Mouse (Mus musculus) layer of hippocampus, postnatal 25 days (tissue): ENCODE measurements around the gene Nrbf2. TPM values are rescaled to one million over a fixed set of nuclear protein-coding genes. Genes with fewer than 3 reads are reported as not detected.

Experiments used
- DNase-seq, 2 experiments: peaks; one replicate each; pipeline ENCODE4 v3.0.0; 2022; ENCODE audit warnings: mixed read lengths in 2 of 2, low spot score in 1 of 2; ENCODE audit errors: extremely low spot score in 1 of 2
- total RNA-seq, 2 experiments: library from RNA; stranded (reverse); gene quantifications; 2 replicates each; pipeline ENCODE4 v1.2.3; 2021

Nrbf2 gene
- total RNA-seq, 2 experiments from 2014 or later, result 17.9 to 21.1 TPM

DNA sequence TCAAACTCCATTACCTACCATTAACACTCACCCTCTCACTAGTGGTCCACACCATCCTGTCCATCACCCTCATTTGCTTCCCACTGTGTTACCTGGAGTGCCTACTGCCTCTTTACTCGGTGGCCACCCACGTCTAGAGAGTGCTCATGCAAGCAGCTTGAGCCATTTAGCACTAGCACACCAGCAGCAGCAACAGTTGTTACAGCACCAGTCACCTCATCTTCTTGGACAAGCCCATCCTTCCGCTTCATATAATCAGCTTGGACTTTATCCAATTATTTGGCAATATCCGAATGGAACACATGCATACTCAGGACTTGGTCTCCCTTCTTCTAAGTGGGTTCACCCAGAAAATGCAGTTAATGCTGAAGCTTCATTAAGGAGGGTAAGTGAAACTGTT lies 64.9 kb downstream of the Nrbf2 start:
- no peak for DNase-seq

DNA sequence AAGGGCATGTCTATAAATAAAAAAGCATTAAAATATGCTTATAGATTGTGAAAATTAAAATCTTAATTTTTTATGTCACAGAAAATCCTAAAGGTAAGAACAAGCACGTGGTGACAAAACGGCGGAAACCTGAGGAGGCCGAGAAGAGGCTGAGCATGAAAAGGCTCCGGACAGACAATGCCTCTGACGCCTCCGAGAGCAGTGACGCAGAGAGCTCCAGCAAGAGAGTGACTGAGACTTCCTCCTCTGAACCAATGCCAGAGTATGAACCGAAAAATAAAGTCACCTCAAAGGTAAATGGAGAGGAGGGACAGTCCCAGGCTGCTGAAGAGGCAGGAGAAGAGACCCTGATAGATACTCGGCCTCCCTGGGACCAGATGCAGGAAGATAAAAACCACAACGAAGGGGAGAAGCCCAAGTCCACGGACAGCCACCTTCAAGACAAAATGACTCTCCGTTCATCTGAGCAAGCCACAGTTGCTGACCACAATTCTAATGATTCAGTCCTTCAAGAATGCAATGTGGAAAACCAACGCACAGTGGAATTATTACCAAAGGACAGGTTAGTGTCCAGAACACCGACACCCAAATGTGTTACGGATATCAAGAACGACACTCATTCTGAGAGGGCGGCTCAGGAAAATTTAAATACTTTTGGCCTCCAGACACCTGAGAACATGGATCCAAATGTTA lies 66.1 kb downstream of the Nrbf2 start:
- DNase-seq, result no peak

DNA sequence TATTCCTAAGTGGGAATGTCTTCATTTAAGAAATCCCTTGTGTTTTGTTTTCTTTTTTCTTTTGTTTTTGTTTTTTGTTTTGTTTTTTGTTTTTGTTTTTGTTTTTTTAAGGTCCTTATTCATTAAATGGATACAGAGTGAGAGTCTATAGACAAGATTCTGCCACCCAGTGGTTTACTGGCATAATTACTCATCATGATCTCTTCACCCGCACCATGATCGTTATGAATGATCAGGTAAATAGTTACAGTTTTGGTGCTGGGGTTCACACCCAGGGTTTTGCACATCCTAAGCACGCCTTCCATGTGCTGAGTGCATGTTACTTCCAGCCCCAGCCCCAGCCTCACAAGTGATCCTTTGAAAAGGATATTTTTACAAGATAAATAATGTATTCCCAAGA lies 68.2 kb downstream of the Nrbf2 start:
- no peak for DNase-seq

Other genes with a start within 250 kb of the Nrbf2 start
- 10 to 100 TPM; 80.3 to 98.6 TPM for gene Jmjd1c, start 189.2 kb downstream of the Nrbf2 start, total RNA-seq
- 10 to 100 TPM; 22.8 to 24.2 TPM for gene Reep3, start 188.4 kb downstream of the Nrbf2 start, total RNA-seq